Mouse (Mus musculus): Measurements from ENCODE around the gene Stat6. TPM values are rescaled to one million over a fixed set of nuclear protein-coding genes. Genes with fewer than 3 reads are reported as not detected.

Stat6 gene
- total RNA-seq, 2 experiments from 2014 or later: 16.0 to 17.9 TPM

DNA sequence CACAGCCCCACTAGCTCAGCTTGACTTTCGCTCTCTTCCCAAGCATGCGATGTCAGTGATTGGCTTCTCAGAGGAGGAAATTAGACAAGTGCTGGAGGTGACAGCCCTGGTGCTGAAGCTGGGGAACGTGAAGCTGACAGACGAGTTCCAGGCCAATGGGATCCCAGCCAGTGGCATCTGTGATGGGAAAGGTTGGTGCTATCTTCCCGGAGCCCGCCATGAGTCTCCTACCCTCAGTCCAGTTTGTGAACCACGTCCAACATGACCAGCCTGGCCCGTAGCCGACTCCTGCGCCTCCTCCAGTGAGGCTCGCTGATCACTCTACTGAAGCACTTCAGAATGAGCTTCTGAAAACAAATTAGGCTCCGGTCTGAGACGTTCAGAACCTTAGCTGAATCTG, 67.5 kb downstream of the Stat6 start:
- DNase-seq (ENCODE audit: low spot score): no peak

Other genes starting within 250 kb of the Stat6 start
- 100 to 1,000 TPM; 381 to 402 TPM for gene Stac3, start 141.3 kb upstream of the Stat6 start, total RNA-seq (2021)
- 10 to 100 TPM; 10.1 to 13.7 TPM for gene Ndufa4l2, start 128.0 kb upstream of the Stat6 start, total RNA-seq (2021)
- gene Shmt2, start 120.5 kb upstream of the Stat6 start, total RNA-seq (2021): 10 to 100 TPM; 25.8 to 25.9 TPM
- gene Nxph4, start 108.4 kb upstream of the Stat6 start, total RNA-seq (2021): under 1 TPM; 0.14 to 0.36 TPM
- 10 to 100 TPM; 40.8 to 43.4 TPM for gene Lrp1, start 21.8 kb upstream of the Stat6 start, total RNA-seq (2021)
- gene Nemp1, start 23.9 kb downstream of the Stat6 start, total RNA-seq (2021): 1 to 10 TPM; 2.5 to 2.7 TPM
- 1 to 10 TPM; 3.4 to 3.5 TPM for gene Nab2, start 25.6 kb downstream of the Stat6 start, total RNA-seq (2021)
- not detected for gene Myo1a, start 62.2 kb downstream of the Stat6 start, total RNA-seq (2021)
- not detected for gene Tac2, start 81.5 kb downstream of the Stat6 start, total RNA-seq (2021)
- 1 to 10 TPM; 6.3 to 6.6 TPM for gene Zbtb39, start 96.6 kb downstream of the Stat6 start, total RNA-seq (2021)
- under 1 TPM; 0.14 to 0.25 TPM for gene Gpr182, start 108.7 kb downstream of the Stat6 start, total RNA-seq (2021)
- gene Rdh1, start 116.7 kb downstream of the Stat6 start, total RNA-seq (2021): not detected
- under 1 TPM; 0.30 to 0.31 TPM for gene Rdh16f1, start 116.8 kb downstream of the Stat6 start, total RNA-seq (2021)
- not detected for gene Rdh9, start 133.4 kb downstream of the Stat6 start, total RNA-seq (2021)
- gene Rdh16, start 158.2 kb downstream of the Stat6 start, total RNA-seq (2021): under 1 TPM in 1 of 2 experiments, not detected in 1; 0.11 TPM
- gene Rdh19, start 206.9 kb downstream of the Stat6 start, total RNA-seq (2021): not detected
- gene Rdh16f2, start 223.5 kb downstream of the Stat6 start, total RNA-seq (2021): not detected
- under 1 TPM in 1 of 2 experiments, not detected in 1; 0.38 TPM for gene Rdh7, start 245.8 kb downstream of the Stat6 start, total RNA-seq (2021)